Mouse (Mus musculus): ENCODE results near the gene Ly6g5b. TPM values are rescaled to one million over a fixed set of nuclear protein-coding genes. Genes with fewer than 3 reads are reported as not detected.

The Ly6g5b gene
- polyA plus RNA-seq, 1 experiment from 2014 or later: 0.86 TPM

GRCm38 (mm10) chr17:35147348-35147747 is 32.1 kb upstream of the Ly6g5b start:
- peak; percentile 90 for DNase-seq (ENCODE audit: low spot score, missing footprints)
- no peak overlapping the region for H3K4me2 ChIP-seq
- H3K27me3 ChIP-seq (ENCODE audit: control insufficient read depth, insufficient read depth, low read length): no peaks in the 10 kb centered on the region; the same call in 1 of the 2 replicates
- no peaks in the 10 kb centered on the region; the same call in 1 of the 2 replicates for H3K9me3 ChIP-seq (ENCODE audit: control insufficient read depth, low read length)
- H3K4me3 ChIP-seq (ENCODE audit: low read depth, low read length): no peak overlapping the region
- H3K9ac ChIP-seq (ENCODE audit: low read length): no peak overlapping the region
- WGBS: 61% methylated on average over 3 of the region's 3 CpGs
- H3K36me3 ChIP-seq (ENCODE audit: control insufficient read depth, insufficient read depth, low read length): peaks cover 66% of the 10 kb centered on the region
- no peaks in the 10 kb centered on the region for H3K4me1 ChIP-seq (ENCODE audit: control insufficient read depth, insufficient read depth, low read length)
- H3K27ac ChIP-seq (ENCODE audit: low read depth, low read length): no peak overlapping the region; the same call in 1 of the 2 replicates
- no peak for ATAC-seq (ENCODE audit: low FRiP score)

GRCm38 (mm10) chr17:35146139-35146538 is 30.9 kb upstream of the Ly6g5b start:
- no peak overlapping the region for H3K27ac ChIP-seq (ENCODE audit: low read depth, low read length)
- DNase-seq (ENCODE audit: low spot score, missing footprints) (no peak), ATAC-seq (ENCODE audit: low FRiP score) (no peak)
- H3K27me3 ChIP-seq (ENCODE audit: control insufficient read depth, insufficient read depth, low read length): no peaks in the 10 kb centered on the region; the same call in 1 of the 2 replicates
- no peaks in the 10 kb centered on the region; the same call in 1 of the 2 replicates for H3K9me3 ChIP-seq (ENCODE audit: control insufficient read depth, low read length)
- peaks cover 66% of the 10 kb centered on the region for H3K36me3 ChIP-seq (ENCODE audit: control insufficient read depth, insufficient read depth, low read length)
- H3K4me2 ChIP-seq: no peak overlapping the region
- 87% methylated on average over 5 of the region's 5 CpGs for WGBS
- no peaks in the 10 kb centered on the region for H3K4me1 ChIP-seq (ENCODE audit: control insufficient read depth, insufficient read depth, low read length)
- H3K4me3 ChIP-seq (ENCODE audit: low read depth, low read length): no peak overlapping the region
- H3K9ac ChIP-seq (ENCODE audit: low read length): no peak overlapping the region

DNA sequence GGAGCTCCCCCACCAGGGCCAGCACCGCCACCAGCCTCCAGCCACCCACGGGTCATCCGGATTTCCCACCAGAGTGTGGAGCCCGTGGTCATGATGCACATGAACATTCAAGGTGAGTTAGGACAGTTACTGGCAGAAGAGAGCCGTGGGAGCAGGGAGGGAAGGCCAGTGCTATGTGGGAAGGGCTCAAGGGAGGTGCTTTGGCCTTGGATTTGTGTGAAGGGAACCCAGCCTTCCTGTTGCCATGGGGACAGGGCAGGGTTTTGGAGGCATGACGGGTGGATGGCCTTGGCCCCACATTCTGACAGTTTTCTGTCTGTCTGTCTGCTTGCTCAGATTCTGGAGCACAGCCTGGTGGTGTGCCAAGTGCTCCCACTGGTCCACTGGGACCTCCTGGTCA is 26.7 kb upstream of the Ly6g5b start:
- Histone ChIP-seq H3K9ac (ENCODE audit: low read length) (no peak overlapping the region), H3K27me3 (ENCODE audit: control insufficient read depth, insufficient read depth, low read length) (no peaks in the 10 kb centered on the region; the same call in 1 of the 2 replicates), H3K4me2 (no peak overlapping the region), H3K36me3 (ENCODE audit: control insufficient read depth, insufficient read depth, low read length) (peaks cover 64% of the 10 kb centered on the region), H3K27ac (ENCODE audit: low read depth, low read length) (no peak overlapping the region), H3K4me1 (ENCODE audit: control insufficient read depth, insufficient read depth, low read length) (peaks cover 4% of the 10 kb centered on the region), H3K9me3 (ENCODE audit: control insufficient read depth, low read length) (no peaks in the 10 kb centered on the region; the same call in 1 of the 2 replicates), H3K4me3 (ENCODE audit: low read depth, low read length) (no peak overlapping the region)
- no peak for DNase-seq (ENCODE audit: low spot score, missing footprints)
- WGBS: 93% methylated on average over 6 of the region's 6 CpGs
- no peak for ATAC-seq (ENCODE audit: low FRiP score)

- H3K27ac ChIP-seq (ENCODE audit: low read depth, low read length): no peak overlapping the region
- no peaks in the 10 kb centered on the region; the same call in 1 of the 2 replicates for H3K9me3 ChIP-seq (ENCODE audit: control insufficient read depth, low read length)
- peaks cover 54% of the 10 kb centered on the region for H3K36me3 ChIP-seq (ENCODE audit: control insufficient read depth, insufficient read depth, low read length)
- H3K4me3 ChIP-seq (ENCODE audit: low read depth, low read length): no peak overlapping the region
- DNase-seq (ENCODE audit: low spot score, missing footprints) (no peak), ATAC-seq (ENCODE audit: low FRiP score) (no peak)
- H3K27me3 ChIP-seq (ENCODE audit: control insufficient read depth, insufficient read depth, low read length): no peaks in the 10 kb centered on the region; the same call in 1 of the 2 replicates
- peaks cover 12% of the 10 kb centered on the region for H3K4me1 ChIP-seq (ENCODE audit: control insufficient read depth, insufficient read depth, low read length)
- no peak overlapping the region for H3K4me2 ChIP-seq
- no peak overlapping the region for H3K9ac ChIP-seq (ENCODE audit: low read length)
- WGBS: 84% methylated on average over 15 of the region's 16 CpGs
Measured at GRCm38 (mm10) chr17:35140490-35140996, 25.3 kb upstream of the Ly6g5b start.

DNA sequence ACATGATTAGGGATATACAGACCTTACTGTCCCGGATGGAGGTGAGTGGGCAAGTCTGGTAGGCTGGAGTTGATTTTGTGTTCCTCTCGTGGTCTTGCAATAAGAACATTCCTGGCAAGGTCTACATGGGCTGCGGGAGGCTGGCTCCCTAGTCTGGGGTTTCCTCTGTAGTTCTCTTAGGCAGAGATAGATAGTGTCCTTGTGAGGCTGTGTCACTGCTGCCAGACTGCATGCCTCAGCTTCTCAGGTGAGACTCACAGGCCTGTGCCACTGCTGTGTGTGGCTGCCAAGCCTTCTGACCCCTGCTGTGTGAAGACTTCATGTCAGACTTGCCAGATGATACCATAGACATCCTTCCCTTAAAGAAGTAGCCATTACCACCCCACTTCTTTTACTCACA is 24.0 kb upstream of the Ly6g5b start:
- Histone ChIP-seq H3K36me3 (ENCODE audit: control insufficient read depth, insufficient read depth, low read length) (peaks cover 41% of the 10 kb centered on the region), H3K4me3 (ENCODE audit: low read depth, low read length) (no peak overlapping the region), H3K27me3 (ENCODE audit: control insufficient read depth, insufficient read depth, low read length) (no peaks in the 10 kb centered on the region; the same call in 1 of the 2 replicates), H3K4me1 (ENCODE audit: control insufficient read depth, insufficient read depth, low read length) (peaks cover 12% of the 10 kb centered on the region), H3K9me3 (ENCODE audit: control insufficient read depth, low read length) (no peaks in the 10 kb centered on the region; the same call in 1 of the 2 replicates), H3K4me2 (no peak overlapping the region), H3K27ac (ENCODE audit: low read depth, low read length) (no peak overlapping the region), H3K9ac (ENCODE audit: low read length) (no peak overlapping the region)
- ATAC-seq (ENCODE audit: low FRiP score): no peak
- WGBS: 95% methylated on average over 3 of the region's 3 CpGs
- no peak for DNase-seq (ENCODE audit: low spot score, missing footprints)

DNA sequence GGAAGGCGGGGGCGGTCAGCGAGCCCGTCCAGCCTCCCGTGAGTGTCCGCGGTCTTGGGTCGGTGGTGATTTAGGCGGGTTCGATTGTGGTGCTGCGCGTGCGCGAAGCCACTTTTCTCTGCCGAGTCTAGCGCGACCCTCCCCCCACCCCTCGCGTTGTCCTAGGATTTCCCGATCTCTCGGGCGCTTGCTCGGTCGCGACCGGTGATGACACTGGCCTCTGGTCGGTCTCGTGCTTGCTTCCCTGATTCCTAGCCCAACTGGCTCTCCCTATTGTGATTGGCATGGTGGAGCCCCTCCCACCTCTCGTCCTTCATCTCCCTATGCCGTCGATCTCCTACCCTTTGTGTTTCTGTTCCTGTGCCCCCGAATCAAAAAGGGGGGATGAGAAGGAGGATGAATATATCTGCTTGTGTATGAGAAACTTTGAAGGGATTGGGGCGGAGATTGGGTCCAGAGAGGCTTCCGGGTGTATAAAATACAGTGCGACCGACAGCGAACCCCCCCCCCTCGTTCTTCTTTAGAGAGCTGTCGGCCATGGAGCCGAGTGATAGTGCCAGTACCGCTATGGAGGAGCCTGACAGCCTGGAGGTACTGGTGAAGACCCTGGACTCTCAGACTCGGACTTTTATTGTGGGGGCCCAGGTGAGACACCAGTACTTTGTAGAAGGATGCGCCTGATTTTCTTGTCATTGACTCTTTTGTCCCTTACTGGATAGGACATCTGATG is 20.5 kb upstream of the Ly6g5b start:
- ATAC-seq (ENCODE audit: low FRiP score) (peak; percentile 80), DNase-seq (ENCODE audit: low spot score, missing footprints) (peak; percentile 91)
- WGBS: under 1% methylated on average over 43 of the region's 43 CpGs
- peak overlapping the region; percentile 85 for H3K4me2 ChIP-seq
- H3K27me3 ChIP-seq (ENCODE audit: control insufficient read depth, insufficient read depth, low read length): no peaks in the 10 kb centered on the region
- H3K36me3 ChIP-seq (ENCODE audit: control insufficient read depth, insufficient read depth, low read length): peaks cover 10% of the 10 kb centered on the region
- peak overlapping the region; percentile 76 for H3K9ac ChIP-seq (ENCODE audit: low read length)
- peak overlapping the region; percentile 91 for H3K27ac ChIP-seq (ENCODE audit: low read depth, low read length)
- peaks cover 12% of the 10 kb centered on the region for H3K4me1 ChIP-seq (ENCODE audit: control insufficient read depth, insufficient read depth, low read length)
- H3K9me3 ChIP-seq (ENCODE audit: control insufficient read depth, low read length): no peaks in the 10 kb centered on the region
- peak overlapping the region; percentile 87 for H3K4me3 ChIP-seq (ENCODE audit: low read depth, low read length)

GRCm38 (mm10) chr17:35134801-35135590 is 19.8 kb upstream of the Ly6g5b start, which contains the start of gene Bag6:
Gene Bag6 (plus strand): TSS chr17:35135178.
- ATAC-seq (ENCODE audit: low FRiP score): peak; percentile 93
- H3K4me1 ChIP-seq (ENCODE audit: control insufficient read depth, insufficient read depth, low read length): peaks cover 12% of the 10 kb centered on the region

DNA sequence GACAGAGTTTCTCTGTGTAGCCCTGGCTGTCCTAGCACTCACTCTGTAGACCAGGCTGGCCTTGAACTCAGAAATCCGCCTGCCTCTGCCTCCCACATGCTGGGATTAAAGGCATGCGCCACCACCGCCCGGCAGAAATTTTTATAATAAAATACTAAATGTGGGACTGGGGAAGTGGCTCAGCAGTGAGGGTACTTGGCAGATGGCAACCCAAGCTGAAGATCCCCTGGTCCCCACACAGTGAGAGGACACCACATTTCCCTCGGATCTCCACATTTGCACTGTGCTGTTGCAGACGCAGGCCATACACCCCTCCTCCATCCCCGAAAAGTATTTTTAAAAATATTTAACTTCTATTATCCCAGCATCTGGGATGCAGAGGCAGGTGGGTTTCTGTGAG is 18.3 kb upstream of the Ly6g5b start:
- peaks cover 2% of the 10 kb centered on the region; the same call in 1 of the 2 replicates for H3K36me3 ChIP-seq (ENCODE audit: control insufficient read depth, insufficient read depth, low read length)
- ATAC-seq (ENCODE audit: low FRiP score) (no peak), DNase-seq (ENCODE audit: low spot score, missing footprints) (no peak)
- no peaks in the 10 kb centered on the region for H3K9me3 ChIP-seq (ENCODE audit: control insufficient read depth, low read length)
- H3K9ac ChIP-seq (ENCODE audit: low read length): no peak overlapping the region
- H3K27me3 ChIP-seq (ENCODE audit: control insufficient read depth, insufficient read depth, low read length): no peaks in the 10 kb centered on the region
- no peak overlapping the region for H3K4me2 ChIP-seq
- WGBS: 92% methylated on average over 7 of the region's 7 CpGs
- no peak overlapping the region for H3K27ac ChIP-seq (ENCODE audit: low read depth, low read length)
- no peak overlapping the region for H3K4me3 ChIP-seq (ENCODE audit: low read depth, low read length)
- H3K4me1 ChIP-seq (ENCODE audit: control insufficient read depth, insufficient read depth, low read length): peaks cover 12% of the 10 kb centered on the region

More at GRCm38 (mm10) chr17:35134801-35135590, 19.8 kb upstream of the Ly6g5b start, which contains the start of gene Bag6:
- Histone ChIP-seq H3K9ac (ENCODE audit: low read length) (peak within 1 kb of the TSS; percentile 76), H3K9me3 (ENCODE audit: control insufficient read depth, low read length) (no peaks in the 10 kb centered on the region), H3K4me2 (peak within 1 kb of the TSS; percentile 85), H3K27ac (ENCODE audit: low read depth, low read length) (peak within 1 kb of the TSS; percentile 91), H3K4me3 (ENCODE audit: low read depth, low read length) (peak within 1 kb of the TSS; percentile 87), H3K36me3 (ENCODE audit: control insufficient read depth, insufficient read depth, low read length) (peaks cover 4% of the 10 kb centered on the region), H3K27me3 (ENCODE audit: control insufficient read depth, insufficient read depth, low read length) (no peaks in the 10 kb centered on the region)
- under 1% methylated on average over 66 of the region's 66 CpGs for WGBS
- peak; percentile 99 for DNase-seq (ENCODE audit: low spot score, missing footprints)

Measured in midbrain, embryonic 11.5 days (tissue).